Mouse (Mus musculus) heart, postnatal 10 days (tissue): ENCODE data around the gene Fgfr3. TPM values are rescaled to one million over a fixed set of nuclear protein-coding genes. Genes with fewer than 3 reads are reported as not detected.

ENCODE experiments used
- DNase-seq, 2 experiments: peaks; one replicate each; pipeline ENCODE4 v3.0.0; 2021
- intact Hi-C: fragments of 180-260 bp; cut with DNase I; formaldehyde crosslinking; loops from one replicate; pipeline ENCODE4 v1.15.1; 2025
- total RNA-seq, 2 experiments: library from RNA; stranded (reverse); gene quantifications; 2 replicates each; pipeline ENCODE4 v1.2.3; 2021

Gene Fgfr3
- total RNA-seq, 2 experiments from 2014 or later: 8.0 to 14.3 TPM

DNA sequence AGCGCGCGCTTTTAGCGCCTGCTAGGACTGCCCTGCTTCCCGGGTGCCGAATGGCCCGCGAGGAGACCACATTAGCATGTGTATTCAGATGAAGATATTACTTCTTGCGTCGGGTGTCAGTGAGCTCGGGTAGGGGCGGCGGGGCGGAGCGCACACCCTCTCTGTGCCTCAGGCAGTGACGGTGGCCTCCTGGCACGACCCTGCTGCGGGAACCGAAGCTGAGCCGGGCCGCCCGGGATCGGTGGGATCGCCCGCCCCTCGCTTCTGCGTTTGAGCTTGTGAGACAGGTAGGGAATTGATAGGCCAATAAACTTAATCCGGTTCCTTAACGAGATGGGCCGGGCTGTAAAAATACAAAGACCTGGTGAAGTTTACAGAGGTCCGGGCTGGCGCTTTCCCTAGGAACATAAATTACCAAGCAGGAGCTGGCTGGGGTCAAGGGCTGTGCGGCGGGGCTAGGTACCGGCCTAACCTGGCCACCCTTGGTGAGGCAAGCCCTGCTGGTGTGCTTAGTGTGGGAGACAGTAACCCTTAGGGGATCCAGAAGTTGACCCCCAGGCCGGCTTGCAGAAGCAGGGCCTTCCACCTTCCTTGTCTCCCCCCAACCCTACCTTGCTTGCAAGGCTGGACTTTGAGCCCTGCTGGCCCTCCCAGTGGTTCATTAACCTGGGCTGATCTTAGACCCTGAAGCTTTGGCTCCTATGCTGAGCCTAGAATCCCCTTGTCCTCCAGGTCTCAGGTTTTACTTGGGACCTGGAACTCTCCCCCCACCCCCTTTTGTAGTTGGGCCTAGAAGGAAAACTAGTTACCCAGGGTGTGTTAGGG, 2.4 kb downstream of the Fgfr3 start:
- intact Hi-C loops: loop anchor here (5.0 kb wide), 1 partner anchor 37 kb away; no protein-coding TSS in a partner anchor
- DNase-seq: no peak

DNA sequence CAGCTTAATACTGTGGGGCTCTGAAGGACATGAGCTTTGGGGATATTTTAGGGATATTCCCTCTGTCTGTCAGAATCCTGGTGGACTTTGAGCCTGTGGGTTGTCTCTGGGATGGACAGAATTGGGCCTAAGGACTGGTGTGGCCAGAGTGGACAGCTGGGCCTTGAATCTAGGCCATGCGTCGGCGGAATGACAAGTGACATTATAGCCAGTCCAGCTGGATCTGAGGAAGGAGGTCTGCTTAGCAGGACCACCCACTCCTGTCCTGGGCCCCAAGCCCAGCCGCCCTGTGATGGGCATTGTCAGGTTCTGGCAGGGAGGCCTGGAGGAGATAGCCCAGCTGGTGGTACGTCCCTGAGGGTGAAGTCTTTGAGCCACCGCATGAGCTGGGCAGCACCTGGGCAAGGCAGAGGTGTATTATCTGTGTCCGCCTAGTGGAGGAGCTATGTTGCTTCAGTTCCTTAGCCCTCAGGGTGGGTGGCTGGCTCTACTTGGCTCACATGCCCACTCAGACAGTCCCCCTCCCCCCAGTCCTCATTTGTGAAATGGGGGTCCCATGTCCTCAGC, 4.7 kb downstream of the Fgfr3 start:
- intact Hi-C loops: no loop called here
- DNase-seq: peak; percentile 49 to 62

DNA sequence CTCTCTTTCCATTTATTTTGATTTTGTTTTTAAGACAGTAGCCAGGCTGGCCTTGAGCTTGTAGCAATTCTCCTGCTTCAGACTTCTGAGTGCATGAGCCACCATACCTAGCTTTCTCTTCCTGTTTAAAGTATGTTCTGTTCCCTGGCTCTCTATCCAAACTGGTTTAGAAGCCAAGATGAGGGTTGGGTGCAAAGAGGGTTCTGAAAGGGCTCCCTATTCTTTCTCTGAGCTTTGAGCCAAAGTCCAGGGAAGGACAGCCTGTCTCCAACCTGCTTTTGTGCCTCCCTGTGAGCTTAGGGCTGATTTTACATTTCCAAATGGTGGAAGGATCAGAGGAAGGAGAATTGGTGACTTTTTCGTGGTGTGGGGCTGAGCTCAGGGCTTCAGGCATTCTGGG, 5.4 kb downstream of the Fgfr3 start:
- no peak for DNase-seq
- intact Hi-C loops: no loop called here

GRCm38 (mm10) chr5:33728841-33729240, 7.4 kb downstream of the Fgfr3 start:
- DNase-seq: no peak
- intact Hi-C loops: no loop called here

DNA sequence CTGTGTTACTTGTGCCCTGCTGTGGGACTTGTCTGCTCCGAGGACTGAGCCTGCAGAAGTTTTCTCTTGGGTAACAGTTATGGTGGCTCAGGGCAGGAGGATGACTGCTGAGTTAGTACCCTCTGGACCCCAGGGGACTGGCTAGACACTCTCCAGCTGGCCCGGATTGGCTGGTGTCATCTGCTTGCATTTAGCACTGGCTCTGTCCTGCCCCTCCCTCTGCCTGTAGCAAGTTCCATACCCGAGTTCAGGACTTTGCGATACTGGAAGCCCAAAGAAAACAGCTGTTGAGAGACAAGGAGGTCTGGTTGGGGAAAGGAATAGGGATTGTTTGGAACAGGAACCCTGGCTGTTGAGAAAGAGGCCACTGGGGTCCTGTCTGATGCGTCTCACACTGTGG, 9.0 kb downstream of the Fgfr3 start:
- intact Hi-C loops: no loop called here

GRCm38 (mm10) chr5:33731051-33731450, 9.6 kb downstream of the Fgfr3 start:
- no peak for DNase-seq
- intact Hi-C loops: no loop called here

More for the DNA sequence above, 9.0 kb downstream of the Fgfr3 start:
- no peak for DNase-seq

- intact Hi-C loops: no loop called here
- no peak for DNase-seq
Observed at GRCm38 (mm10) chr5:33733837-33734236, 12.4 kb downstream of the Fgfr3 start.

DNA sequence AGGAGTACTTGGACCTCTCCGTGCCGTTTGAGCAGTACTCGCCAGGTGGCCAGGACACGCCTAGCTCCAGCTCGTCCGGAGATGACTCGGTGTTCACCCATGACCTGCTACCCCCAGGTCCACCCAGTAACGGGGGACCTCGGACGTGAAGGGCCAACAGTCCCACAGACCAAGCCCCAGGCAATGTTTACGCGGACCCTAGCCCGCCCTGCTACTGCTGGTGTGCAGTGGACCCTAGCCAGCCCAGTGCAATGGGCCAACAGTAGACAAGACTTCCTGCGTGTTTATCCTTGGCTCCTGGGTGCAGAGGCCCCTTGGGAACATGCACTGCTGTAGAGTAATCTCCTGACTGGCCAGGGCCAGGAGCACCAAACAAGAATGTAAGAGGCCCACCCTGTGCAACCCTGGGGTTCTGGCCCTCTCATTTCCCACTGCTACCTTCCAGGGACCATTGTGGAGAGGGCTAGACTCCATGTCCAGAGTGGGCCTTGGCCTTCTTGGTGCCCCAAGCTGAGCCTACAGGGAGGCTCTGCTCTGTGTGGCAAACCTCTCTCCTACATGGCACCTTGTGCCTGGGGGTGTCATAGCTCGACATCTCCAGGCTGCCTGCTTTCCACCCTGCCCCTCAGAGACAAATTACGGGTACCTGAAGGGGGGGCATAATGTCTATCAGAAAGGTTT, 14.1 kb downstream of the Fgfr3 start:
- intact Hi-C loops: no loop called here
- no peak for DNase-seq

GRCm38 (mm10) chr5:33736230-33736629, 14.8 kb downstream of the Fgfr3 start:
- no peak for DNase-seq
- intact Hi-C loops: no loop called here

GRCm38 (mm10) chr5:33737903-33738321, 16.4 kb downstream of the Fgfr3 start:
- intact Hi-C loops: loop anchor here (1.0 kb wide), 1 partner anchor 54 kb away; no protein-coding TSS in a partner anchor
- peak; percentile 76 to 86 for DNase-seq

DNA sequence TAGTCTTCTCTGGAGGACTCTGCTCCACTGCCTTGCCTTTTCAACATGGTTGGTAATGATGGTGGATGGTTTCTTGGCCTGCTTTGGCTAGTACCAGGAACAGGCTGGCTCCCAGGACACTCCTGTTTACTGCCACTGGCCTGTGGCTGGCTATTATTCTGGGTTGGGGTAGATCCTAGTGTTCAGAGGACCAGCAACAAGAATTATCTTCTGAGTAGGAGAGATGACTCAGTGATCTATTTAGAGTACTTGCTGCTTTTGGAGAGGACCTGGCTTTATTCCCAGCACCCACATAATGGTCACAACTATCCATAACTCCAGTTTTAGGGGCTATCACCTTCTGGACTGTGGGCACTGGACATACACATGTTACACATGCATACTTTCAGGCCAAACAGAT, 16.9 kb downstream of the Fgfr3 start:
- DNase-seq: no peak
- intact Hi-C loops: loop anchor here (1.0 kb wide), 1 partner anchor 54 kb away; no protein-coding TSS in a partner anchor

DNA sequence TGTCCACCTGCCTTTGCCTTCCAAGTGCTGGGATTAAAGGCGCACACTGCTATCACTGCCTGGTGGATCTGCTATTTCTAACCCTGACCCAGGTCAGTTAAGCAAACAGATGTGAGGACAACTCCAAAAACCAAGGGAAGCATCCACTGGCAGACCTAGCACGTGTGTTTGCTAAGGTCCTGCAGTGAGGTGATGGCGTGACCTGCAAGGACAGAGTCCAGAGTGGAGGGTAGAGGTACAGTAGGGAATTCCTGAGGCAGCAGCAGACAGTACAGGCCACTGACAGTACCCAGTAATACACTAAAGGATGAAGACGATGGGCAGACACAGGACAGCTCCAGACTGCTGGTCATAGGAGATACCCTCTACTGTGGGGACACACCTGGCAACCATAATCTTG, 19.1 kb downstream of the Fgfr3 start:
- intact Hi-C loops: no loop called here
- no peak for DNase-seq

DNA sequence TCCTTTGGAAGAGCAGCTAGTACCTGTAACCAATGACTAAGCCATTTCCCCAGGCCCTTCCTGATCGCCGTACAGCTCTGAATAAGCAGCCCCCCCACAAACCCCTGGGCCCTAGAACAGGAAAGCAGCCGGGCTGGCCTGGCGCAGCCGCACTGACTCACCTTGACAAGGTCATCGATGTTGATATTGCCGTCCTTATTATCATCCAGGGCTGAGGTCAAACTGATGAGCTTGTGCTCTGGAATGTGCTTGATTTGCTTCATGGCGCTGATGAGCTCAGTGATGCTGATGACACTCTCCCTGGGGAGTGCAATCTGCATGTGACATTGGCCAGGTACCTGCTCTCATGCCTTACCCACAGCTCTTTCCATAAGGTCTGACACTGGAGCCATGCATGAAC, 22.0 kb downstream of the Fgfr3 start:
- no peak for DNase-seq
- intact Hi-C loops: no loop called here

GRCm38 (mm10) chr5:33777195-33777594, 55.7 kb downstream of the Fgfr3 start:
- intact Hi-C loops: no loop called here
- DNase-seq: no peak

GRCm38 (mm10) chr5:33781964-33782344, 60.5 kb downstream of the Fgfr3 start:
- intact Hi-C loops: loop anchor here (2.0 kb wide), 1 partner anchor 37 kb away; no protein-coding TSS in a partner anchor
- DNase-seq: no peak

DNA sequence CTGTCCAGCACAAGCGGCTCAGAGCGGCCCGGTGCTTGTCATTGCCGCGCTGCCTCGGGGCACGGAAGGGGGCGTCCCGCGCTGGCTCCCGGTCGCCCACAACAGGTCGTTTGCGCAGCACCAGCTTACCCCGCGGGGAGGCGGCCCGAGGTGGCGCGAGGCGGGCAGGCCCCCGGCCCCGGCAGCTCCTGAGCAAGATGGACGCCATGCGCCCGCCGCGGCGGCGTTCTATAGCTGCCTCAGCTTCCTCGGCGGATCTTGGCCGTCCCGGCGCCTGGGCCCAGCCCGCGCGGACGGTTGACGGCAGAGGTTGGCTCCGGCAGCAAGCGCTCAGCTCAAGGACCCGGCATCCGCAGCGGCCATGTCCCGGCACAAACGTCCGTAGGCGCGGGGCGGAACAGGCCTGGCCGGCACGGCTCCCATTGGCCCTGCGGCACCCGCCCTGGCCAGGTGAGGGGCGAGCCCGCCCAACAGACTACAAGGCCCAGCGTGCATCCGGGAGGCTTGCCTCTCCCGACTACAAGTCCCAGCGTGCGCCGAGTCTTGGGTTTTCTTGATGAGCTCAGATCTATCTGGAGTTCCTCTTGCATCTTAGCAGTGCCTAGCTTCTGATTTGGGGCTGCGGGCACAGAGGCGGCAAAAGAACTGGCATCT, 61.0 kb downstream of the Fgfr3 start, which contains the start of gene Letm1:
Letm1 (minus strand) TSS at position 473 of the 654 bp plus-strand sequence.
- intact Hi-C loops: loop anchor here (2.0 kb wide), 1 partner anchor 36 kb away; no protein-coding TSS in a partner anchor
- DNase-seq: peak; percentile 94 to 96

DNA sequence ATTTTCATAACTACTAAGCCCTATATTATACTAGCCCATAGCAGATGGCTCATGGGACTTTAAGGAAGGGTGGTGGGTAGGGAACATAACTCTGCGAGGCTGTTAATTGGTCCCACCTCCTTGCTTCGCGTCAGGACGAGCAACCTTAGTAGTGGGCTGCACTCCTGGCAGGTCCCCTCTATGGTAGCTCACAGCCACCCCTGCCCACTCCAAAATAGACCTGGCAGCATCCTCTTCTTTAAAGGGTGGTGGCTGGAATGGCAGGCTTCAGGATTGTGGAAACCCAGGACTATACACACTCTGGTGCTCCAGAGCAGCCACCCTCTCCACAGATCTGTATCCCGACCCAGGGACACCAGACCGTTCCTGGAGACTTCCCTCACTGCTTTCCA, 61.5 kb downstream of the Fgfr3 start:
- intact Hi-C loops: loop anchor here (2.0 kb wide), 1 partner anchor 36 kb away; no protein-coding TSS in a partner anchor
- no peak for DNase-seq
